Mouse (Mus musculus) forebrain, embryonic 12.5 days (tissue): Measurements from ENCODE around the gene Ndufa13. TPM values are rescaled to one million over a fixed set of nuclear protein-coding genes. Genes with fewer than 3 reads are reported as not detected.
"Not testable (repeated sequence)": the region's sequence is repeated elsewhere in the genome, so short reads cannot be mapped to it uniquely, and the experiment has no call there.

Source experiments
- ATAC-seq: fragments of 200-750 bp; cut with Nextera tagmentation; 2 replicates; pipeline ENCODE4 v1.8.0; 2017; ENCODE audit warnings: moderate TSS enrichment; ENCODE audit not compliant: low FRiP score
- H3K27ac ChIP-seq: fragments of 300-500 bp; sonication (generic); 2 replicates; pipeline ENCODE4 v1.5.1; 2016; ENCODE audit warnings: mild to moderate bottlenecking
- H3K27me3 ChIP-seq: fragments of 300-500 bp; sonication (generic); 2 replicates; pipeline ENCODE4 v1.6.1; 2016; ENCODE audit warnings: mild to moderate bottlenecking
- H3K36me3 ChIP-seq: fragments of 300-500 bp; sonication (generic); replicated peaks from 2 replicates; pipeline ENCODE4 v1.6.1; 2016; ENCODE audit warnings: mild to moderate bottlenecking
- H3K4me1 ChIP-seq: fragments of 300-500 bp; sonication (generic); 2 replicates; pipeline ENCODE4 v1.6.1; 2016
- H3K4me2 ChIP-seq: fragments of 300-500 bp; sonication (generic); 2 replicates; pipeline ENCODE4 v1.6.1; 2016; ENCODE audit warnings: mild to moderate bottlenecking, moderate library complexity
- H3K4me3 ChIP-seq: fragments of 300-500 bp; sonication (generic); replicated peaks from 2 replicates; pipeline ENCODE4 v1.5.1; 2016; ENCODE audit warnings: mild to moderate bottlenecking
- H3K9ac ChIP-seq: fragments of 300-500 bp; sonication (generic); 2 replicates; pipeline ENCODE4 v1.6.1; 2016; ENCODE audit warnings: mild to moderate bottlenecking
- H3K9me3 ChIP-seq: fragments of 300-500 bp; sonication (generic); 2 replicates; pipeline ENCODE4 v1.6.1; 2016
- WGBS: fragments of 180-500 bp; shearing (Covaris S2); methylation state at CpG from one replicate; pipeline ENCODE4 v1.1.7; 2016; 5-methylcytosine and 5-hydroxymethylcytosine counted together
- polyA plus RNA-seq: library from polyadenylated mRNA; unstranded; fragments of >200 nt; fragmentation: Nextera tagmentation; extraction: Ambion mirVana; gene quantifications from 2 replicates; pipeline ENCODE4 v1.2.1, GENCODE M21; 2016

Ndufa13 gene
- 165 and 168 TPM in 2 replicates for polyA plus RNA-seq

DNA sequence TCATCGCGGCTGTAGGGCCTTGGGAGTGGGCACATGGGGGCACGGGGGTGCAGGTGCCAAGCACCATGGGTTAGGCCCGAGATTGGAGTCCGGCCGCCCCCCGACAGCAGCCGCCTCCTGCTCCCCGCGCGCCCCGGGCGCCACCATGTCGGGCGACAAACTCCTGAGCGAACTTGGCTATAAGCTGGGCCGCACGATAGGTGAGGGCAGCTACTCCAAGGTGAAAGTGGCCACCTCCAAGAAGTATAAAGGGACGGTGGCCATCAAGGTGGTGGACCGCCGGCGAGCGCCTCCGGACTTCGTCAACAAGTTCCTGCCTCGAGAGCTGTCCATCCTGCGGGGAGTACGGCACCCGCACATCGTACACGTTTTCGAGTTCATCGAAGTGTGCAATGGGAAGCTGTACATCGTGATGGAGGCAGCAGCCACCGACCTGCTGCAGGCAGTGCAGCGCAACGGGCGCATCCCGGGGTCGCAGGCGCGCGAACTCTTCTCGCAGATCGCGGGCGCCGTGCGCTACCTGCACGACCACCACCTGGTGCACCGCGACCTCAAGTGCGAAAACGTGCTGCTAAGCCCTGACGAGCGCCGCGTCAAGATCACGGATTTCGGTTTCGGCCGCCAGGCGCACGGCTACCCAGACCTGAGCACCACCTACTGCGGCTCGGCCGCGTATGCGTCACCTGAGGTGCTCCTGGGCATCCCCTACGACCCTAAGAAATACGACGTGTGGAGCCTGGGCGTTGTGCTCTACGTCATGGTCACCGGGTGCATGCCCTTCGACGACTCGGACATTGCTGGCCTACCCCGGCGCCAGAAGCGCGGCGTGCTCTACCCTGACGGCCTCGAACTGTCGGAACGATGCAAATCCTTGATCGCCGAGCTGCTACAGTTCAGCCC, at the start of gene Ndufa13, which contains the start of the genes Tssk6 and Yjefn3:
Gene Ndufa13 (minus strand): TSS at position 396 of the 900 bp plus-strand sequence.
Gene Tssk6 (plus strand): TSS at position 22 of the 900 bp plus-strand sequence.
Gene Yjefn3 (minus strand): TSS at position 550 of the 900 bp plus-strand sequence.
- H3K4me3 ChIP-seq: peak within 1 kb of the TSS; percentile 69
- peaks cover 42% of the 10 kb centered on the region for H3K4me1 ChIP-seq
- ATAC-seq: peak; percentile 60
- peak within 1 kb of the TSS; percentile 77 for H3K9ac ChIP-seq
- H3K27ac ChIP-seq: peak within 1 kb of the TSS; percentile 91
- H3K36me3 ChIP-seq: peaks cover 26% of the 10 kb centered on the region
- peak within 1 kb of the TSS; percentile 89 for H3K4me2 ChIP-seq
- no peaks in the 10 kb centered on the region for H3K9me3 ChIP-seq
- no peaks in the 10 kb centered on the region for H3K27me3 ChIP-seq
- WGBS: 5% methylated on average over 89 of the region's 89 CpGs

DNA sequence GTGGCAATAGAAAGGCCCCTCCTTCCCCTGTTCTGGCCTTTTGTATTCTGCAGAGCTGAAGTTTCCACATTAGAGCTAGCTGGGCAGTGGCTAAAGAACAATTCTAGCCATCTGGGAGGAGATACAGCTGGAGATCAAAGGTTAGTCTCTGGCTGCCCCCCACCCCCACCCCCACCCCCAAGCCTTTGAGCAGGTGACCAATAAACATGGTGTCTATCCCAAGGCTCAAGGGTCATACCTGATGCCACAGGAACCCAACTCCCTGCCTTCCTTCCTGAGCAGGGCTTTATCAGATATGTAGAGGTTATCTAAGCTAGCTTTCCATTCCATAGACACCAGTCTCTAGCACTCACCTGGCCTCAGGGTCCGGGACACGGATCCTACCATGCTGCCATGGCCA, 47.9 kb upstream of the Ndufa13 start:
- WGBS: 93% methylated on average over 2 of the region's 2 CpGs
- H3K9me3 ChIP-seq: no peaks in the 10 kb centered on the region
- peaks cover 16% of the 10 kb centered on the region for H3K36me3 ChIP-seq
- H3K4me1 ChIP-seq: peaks cover 3% of the 10 kb centered on the region; the same call in 1 of the 2 replicates
- H3K4me3 ChIP-seq: no peak overlapping the region
- no peak overlapping the region for H3K27ac ChIP-seq
- no peak for ATAC-seq
- H3K9ac ChIP-seq: no peak overlapping the region
- no peak overlapping the region for H3K4me2 ChIP-seq
- H3K27me3 ChIP-seq: no peaks in the 10 kb centered on the region

DNA sequence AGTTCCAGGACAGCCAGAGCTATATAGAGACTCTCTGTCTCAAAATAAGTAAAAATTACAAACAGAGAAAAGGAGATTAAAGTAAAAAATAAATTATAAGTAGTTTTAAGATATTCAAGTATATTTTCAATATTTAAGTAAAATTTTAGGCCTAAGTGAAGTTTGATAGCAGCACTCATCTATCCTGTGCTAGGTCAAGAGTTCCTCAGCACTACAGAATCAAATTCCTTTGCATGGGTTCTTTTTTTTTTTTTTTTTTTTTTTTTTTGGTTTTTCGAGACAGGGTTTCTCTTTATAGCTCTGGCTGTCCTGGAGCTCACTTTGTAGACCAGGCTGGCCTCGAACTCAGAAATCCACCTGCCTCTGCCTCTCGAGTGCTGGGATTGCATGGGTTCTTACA, 40.1 kb upstream of the Ndufa13 start:
- ATAC-seq, H3K9me3 ChIP-seq, H3K27ac ChIP-seq, H3K4me2 ChIP-seq, H3K4me1 ChIP-seq, H3K4me3 ChIP-seq, H3K27me3 ChIP-seq, H3K36me3 ChIP-seq, H3K9ac ChIP-seq: not testable (repeated sequence)
- WGBS: 98% methylated on average over 2 of the region's 3 CpGs

DNA sequence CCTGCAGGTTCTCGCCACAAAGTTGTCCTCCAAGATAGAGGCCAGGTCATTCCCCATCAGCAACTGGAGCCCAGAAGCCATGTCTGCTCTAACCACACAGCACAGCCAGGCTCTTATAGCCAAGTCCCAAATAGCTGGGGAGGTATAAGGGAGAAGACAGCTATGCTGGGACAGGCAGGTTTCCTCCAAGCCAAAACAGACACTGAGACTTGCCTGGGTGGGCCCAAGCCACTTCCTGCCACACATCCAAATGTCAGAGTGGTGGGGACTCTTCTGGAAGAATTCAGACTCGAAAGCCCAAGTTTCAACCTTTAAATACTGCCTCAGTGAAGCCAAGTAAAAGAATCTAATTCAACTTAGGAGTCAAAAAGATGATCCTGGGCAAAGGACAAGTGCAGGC, 38.0 kb upstream of the Ndufa13 start:
- peaks cover 15% of the 10 kb centered on the region for H3K4me1 ChIP-seq
- ATAC-seq: no peak
- H3K9ac ChIP-seq: no peak overlapping the region
- 90% methylated on average over 2 of the region's 2 CpGs for WGBS
- H3K27ac ChIP-seq: no peak overlapping the region
- H3K9me3 ChIP-seq: no peaks in the 10 kb centered on the region
- no peaks in the 10 kb centered on the region for H3K27me3 ChIP-seq
- H3K36me3 ChIP-seq: peaks cover 7% of the 10 kb centered on the region
- H3K4me3 ChIP-seq: no peak overlapping the region
- no peak overlapping the region for H3K4me2 ChIP-seq

DNA sequence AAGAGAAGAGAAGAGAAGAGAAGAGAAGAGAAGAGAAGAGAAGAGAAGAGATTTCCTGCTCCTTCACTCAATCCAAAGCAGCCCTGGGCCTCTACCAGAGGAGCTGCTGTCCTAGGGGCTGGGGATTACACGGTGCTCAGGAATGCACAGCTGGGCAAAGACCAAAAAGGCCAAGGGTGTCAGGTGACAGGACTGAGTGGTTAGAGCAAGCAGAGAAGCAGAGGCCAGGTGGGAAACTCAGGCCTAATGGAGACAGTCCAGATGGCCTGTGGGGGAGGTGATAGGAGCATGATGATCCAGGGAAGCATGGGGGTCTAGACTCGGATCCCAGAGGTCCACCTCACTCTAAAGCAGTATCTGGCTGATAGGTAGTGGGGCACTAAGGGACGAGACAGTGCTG, 37.3 kb upstream of the Ndufa13 start:
- peaks cover 14% of the 10 kb centered on the region for H3K36me3 ChIP-seq
- H3K9me3 ChIP-seq: no peaks in the 10 kb centered on the region
- H3K9ac ChIP-seq: no peak overlapping the region
- no peak overlapping the region for H3K27ac ChIP-seq
- peaks cover 15% of the 10 kb centered on the region for H3K4me1 ChIP-seq
- no peak overlapping the region for H3K4me2 ChIP-seq
- no peaks in the 10 kb centered on the region for H3K27me3 ChIP-seq
- H3K4me3 ChIP-seq: no peak overlapping the region
- ATAC-seq: no peak
- WGBS: 53% methylated on average over 3 of the region's 3 CpGs

DNA sequence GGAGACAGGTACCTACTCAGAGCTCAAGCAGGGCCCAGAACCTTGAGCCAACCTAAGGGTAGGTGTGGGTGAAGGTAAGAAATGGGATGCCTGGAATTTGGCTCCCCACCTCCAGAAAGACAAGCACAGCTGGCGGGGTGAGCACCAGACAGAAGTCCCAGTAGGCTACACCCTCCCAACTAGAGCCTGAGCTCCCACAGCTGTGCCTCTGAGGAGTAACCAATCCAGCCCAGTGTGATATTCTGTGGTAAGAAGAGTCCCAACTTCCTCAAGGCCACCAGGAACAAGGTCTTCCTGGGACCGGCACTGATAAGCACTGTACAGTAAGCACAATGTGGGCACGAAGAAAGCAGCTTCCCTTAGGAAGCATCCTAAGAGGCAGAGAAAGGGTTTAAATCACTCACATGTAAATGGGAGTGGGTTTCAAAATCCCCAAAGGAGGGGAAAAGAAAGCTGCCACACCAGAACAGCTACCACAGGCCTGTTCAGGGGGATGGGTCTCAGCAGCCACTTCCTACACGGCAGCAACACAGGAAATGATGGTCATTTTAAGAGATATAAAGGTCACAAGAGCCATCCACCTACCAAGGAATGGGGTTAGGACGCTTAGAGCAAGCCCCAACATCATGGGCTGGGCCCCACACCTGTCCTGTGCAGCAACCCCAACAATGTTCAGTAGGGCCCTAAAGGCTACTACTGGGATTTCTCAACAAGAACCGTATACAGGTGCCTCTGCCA, 36.1 kb upstream of the Ndufa13 start:
- no peaks in the 10 kb centered on the region for H3K9me3 ChIP-seq
- no peaks in the 10 kb centered on the region for H3K27me3 ChIP-seq
- ATAC-seq: no peak
- H3K4me3 ChIP-seq: no peak overlapping the region
- H3K4me1 ChIP-seq: peaks cover 15% of the 10 kb centered on the region
- no peak overlapping the region for H3K9ac ChIP-seq
- no peak overlapping the region for H3K27ac ChIP-seq
- H3K36me3 ChIP-seq: peaks cover 24% of the 10 kb centered on the region
- no peak overlapping the region for H3K4me2 ChIP-seq
- 96% methylated on average over 6 of the region's 6 CpGs for WGBS

DNA sequence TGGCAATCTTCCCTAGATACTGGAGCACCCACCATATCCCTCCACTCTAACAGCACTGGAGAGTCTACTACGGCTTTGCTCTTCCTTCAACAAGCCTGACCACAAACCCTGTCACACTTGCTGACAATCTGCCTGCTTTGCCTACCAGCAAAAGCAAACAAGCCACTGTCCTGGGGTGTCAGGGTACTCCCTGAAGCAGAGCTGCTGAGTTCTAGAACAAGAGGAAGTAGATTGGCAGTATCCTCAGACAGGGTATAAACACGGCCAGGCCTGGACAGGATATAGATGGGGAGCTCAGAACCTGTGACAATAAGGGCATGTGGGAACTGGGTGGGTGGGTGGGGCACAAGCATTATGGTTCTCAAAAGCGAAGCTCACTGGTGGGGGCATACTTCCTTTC, 35.1 kb upstream of the Ndufa13 start:
- Histone ChIP-seq H3K9ac (no peak overlapping the region), H3K4me1 (peaks cover 15% of the 10 kb centered on the region), H3K27ac (no peak overlapping the region), H3K9me3 (no peaks in the 10 kb centered on the region), H3K36me3 (peaks cover 24% of the 10 kb centered on the region), H3K4me3 (no peak overlapping the region), H3K27me3 (no peaks in the 10 kb centered on the region), H3K4me2 (no peak overlapping the region)
- no peak for ATAC-seq
- WGBS: 93% methylated on average over 3 of the region's 3 CpGs

DNA sequence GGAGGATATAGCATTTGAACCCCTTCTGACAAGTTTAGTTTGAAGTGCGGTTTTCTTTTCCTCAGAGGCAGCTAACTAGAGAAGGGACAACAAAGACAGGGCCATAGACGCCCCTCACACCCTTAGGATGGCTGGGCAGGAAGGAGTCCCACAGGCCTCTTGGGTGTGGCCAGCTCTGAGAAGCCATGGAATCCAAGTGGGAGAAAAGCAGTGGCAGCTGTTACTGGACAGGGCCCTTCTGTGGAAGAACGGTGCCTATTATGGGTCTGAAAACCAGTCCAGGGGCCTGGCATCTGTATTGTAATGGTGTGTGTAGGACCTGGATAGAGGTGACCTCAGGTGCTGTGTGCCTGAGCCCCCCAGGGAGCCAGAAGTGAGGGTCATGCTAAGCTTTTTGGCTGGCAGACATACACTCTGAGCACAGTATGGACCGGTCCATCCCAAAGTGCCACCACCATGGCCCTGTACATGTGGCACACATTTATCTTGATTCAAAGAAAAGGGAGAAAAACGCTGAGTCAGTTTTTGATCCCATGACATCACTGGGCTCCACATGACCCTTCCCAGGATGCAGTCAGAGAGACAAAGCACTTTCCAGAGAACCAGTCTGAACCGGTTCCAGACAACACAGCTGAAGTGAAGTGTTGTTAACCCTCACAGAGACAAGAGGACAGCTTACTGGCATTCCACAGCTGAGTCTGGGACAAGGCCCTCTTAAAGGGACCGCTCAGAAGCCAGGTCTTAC, 33.9 kb upstream of the Ndufa13 start:
- WGBS: 65% methylated on average over 7 of the region's 7 CpGs

DNA sequence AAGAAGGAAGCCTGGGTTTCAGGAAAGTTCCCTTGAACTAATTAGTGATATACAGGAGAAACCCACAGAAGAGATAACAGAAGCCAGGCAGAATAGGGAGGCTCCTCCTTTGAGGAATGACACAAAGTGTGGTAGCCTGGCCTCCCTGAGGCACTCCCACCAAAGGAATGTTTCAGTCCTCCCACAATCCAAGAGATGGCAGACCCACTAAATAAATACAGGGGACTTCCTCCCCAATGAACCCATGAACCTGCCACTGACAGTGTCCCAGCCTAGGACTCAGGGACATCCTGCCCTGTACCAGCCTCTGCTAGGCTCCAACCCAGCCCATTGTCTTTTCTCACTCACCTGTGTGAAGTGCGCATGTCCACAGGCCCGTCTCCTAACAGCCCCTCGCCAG, 33.1 kb upstream of the Ndufa13 start:
- Histone ChIP-seq H3K27me3 (no peaks in the 10 kb centered on the region), H3K36me3 (peaks cover 24% of the 10 kb centered on the region), H3K4me3 (no peak overlapping the region), H3K9ac (no peak overlapping the region), H3K4me2 (no peak overlapping the region), H3K4me1 (peaks cover 15% of the 10 kb centered on the region), H3K9me3 (no peaks in the 10 kb centered on the region), H3K27ac (no peak overlapping the region)
- no peak for ATAC-seq
- WGBS: 91% methylated on average over 3 of the region's 3 CpGs

More for the DNA sequence above, 33.9 kb upstream of the Ndufa13 start:
- peaks cover 24% of the 10 kb centered on the region for H3K36me3 ChIP-seq
- H3K4me1 ChIP-seq: peaks cover 15% of the 10 kb centered on the region
- H3K4me2 ChIP-seq: no peak overlapping the region
- no peak overlapping the region for H3K4me3 ChIP-seq
- peak overlapping the region; percentile 71 for H3K27ac ChIP-seq
- H3K9me3 ChIP-seq: no peaks in the 10 kb centered on the region
- H3K9ac ChIP-seq: no peak overlapping the region
- ATAC-seq: peak; percentile 81
- no peaks in the 10 kb centered on the region for H3K27me3 ChIP-seq

DNA sequence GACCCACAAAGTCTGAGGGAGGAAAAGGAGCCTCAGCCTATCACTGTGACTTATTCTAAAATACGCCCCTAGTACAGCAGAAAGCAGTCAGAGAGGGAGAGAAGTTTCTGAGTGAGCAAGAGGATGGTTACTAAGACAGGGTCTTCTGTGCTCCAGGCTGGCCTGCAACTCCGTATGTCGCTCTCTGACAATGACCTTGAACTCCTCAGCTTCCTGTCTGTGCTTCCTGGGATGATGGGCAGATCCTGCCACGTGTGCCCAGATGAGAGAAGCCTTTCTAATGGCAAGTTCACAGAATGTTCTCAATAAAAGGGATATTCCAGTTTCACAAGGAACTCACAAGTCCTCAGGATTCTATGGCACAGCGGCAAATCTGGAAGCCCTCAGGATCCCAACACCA, 32.2 kb upstream of the Ndufa13 start:
- Histone ChIP-seq H3K4me3 (no peak overlapping the region), H3K4me2 (no peak overlapping the region), H3K9me3 (no peaks in the 10 kb centered on the region), H3K4me1 (peaks cover 15% of the 10 kb centered on the region), H3K9ac (no peak overlapping the region), H3K36me3 (peaks cover 24% of the 10 kb centered on the region), H3K27me3 (no peaks in the 10 kb centered on the region), H3K27ac (no peak overlapping the region)
- WGBS: 92% methylated on average over 5 of the region's 5 CpGs
- no peak for ATAC-seq

DNA sequence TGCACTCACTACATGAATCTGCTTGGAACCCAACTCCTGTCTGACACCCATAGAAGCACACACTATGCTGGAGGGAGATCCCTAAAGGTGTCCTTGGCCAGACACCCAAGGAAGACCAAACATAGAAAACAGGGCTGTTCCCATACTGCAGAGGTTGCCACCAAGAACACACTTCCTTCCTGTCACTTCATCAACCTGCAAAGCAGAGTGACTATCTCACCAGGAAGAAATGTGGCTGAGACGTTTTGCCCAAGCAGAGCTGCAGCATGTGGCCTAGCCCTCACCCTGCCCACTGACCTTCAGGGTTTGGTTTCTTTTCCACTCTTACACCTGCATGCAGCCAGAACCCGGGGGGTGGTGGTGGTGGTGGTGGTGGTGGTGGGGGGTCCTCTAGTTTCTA, 31.5 kb upstream of the Ndufa13 start:
- ATAC-seq: no peak
- WGBS: 82% methylated on average over 2 of the region's 2 CpGs

DNA sequence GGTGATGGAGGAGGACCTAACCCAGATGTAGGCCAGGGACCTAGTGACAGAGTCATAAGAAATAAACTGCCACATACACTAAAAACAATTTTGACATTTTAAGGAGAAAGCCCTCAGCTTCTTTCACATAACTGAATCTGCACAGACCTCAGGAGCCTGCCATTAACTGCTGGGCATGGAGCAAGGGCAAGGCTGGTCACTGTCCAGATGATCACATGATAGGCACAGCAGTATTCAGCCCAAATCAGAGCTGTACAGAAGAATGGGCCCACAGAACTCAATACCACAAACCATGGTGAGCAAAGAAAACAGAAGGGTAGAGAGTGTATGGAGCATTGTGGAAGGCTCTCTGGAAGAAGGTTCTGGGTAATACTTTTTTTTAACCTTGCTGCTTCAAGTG, 24.5 kb upstream of the Ndufa13 start:
- Histone ChIP-seq H3K27me3 (no peaks in the 10 kb centered on the region), H3K4me2 (no peak overlapping the region), H3K27ac (no peak overlapping the region), H3K36me3 (no peaks in the 10 kb centered on the region), H3K4me1 (no peaks in the 10 kb centered on the region; the same call in 1 of the 2 replicates), H3K9ac (no peak overlapping the region), H3K9me3 (no peaks in the 10 kb centered on the region), H3K4me3 (no peak overlapping the region)
- ATAC-seq: no peak

More for the DNA sequence above, 31.5 kb upstream of the Ndufa13 start:
- Histone ChIP-seq H3K4me1 (peaks cover 15% of the 10 kb centered on the region), H3K27me3 (no peaks in the 10 kb centered on the region), H3K4me2 (no peak overlapping the region), H3K9ac (no peak overlapping the region), H3K36me3 (peaks cover 24% of the 10 kb centered on the region), H3K9me3 (no peaks in the 10 kb centered on the region), H3K4me3 (no peak overlapping the region), H3K27ac (no peak overlapping the region)
